Mouse (Mus musculus) limb, embryonic 11.5 days (tissue): ENCODE results near the gene Pccb. TPM values are rescaled to one million over a fixed set of nuclear protein-coding genes. Genes with fewer than 3 reads are reported as not detected.

Experiments used
- ATAC-seq: fragments of 200-750 bp; cut with Nextera tagmentation; 2 replicates; pipeline ENCODE4 v1.8.0; 2017; ENCODE audit warnings: low read depth; ENCODE audit not compliant: insufficient number of reproducible peaks, low FRiP score, low TSS enrichment
- DNase-seq: peaks from one replicate; pipeline ENCODE4 v3.0.0-alpha.2; 2015; ENCODE audit warnings: low spot score
- H3K27ac ChIP-seq: fragments of 300-500 bp; sonication (generic); replicated peaks from 2 replicates; pipeline ENCODE4 v1.5.1; 2014; ENCODE audit warnings: low read depth, mild to moderate bottlenecking, low read length
- H3K27me3 ChIP-seq: fragments of 300-500 bp; sonication (generic); 2 replicates; pipeline ENCODE4 v1.6.1; 2014; ENCODE audit warnings: mild to moderate bottlenecking, low read length, mixed read lengths; ENCODE audit not compliant: control insufficient read depth, insufficient read depth
- H3K36me3 ChIP-seq: fragments of 300-500 bp; sonication (generic); 2 replicates; pipeline ENCODE4 v1.6.1; 2014; ENCODE audit warnings: mild to moderate bottlenecking, low read length, moderate library complexity, mixed read lengths; ENCODE audit not compliant: control insufficient read depth, insufficient read depth
- H3K4me1 ChIP-seq: fragments of 300-500 bp; sonication (generic); 2 replicates; pipeline ENCODE4 v1.6.1; 2014; ENCODE audit warnings: low read length, mixed read lengths; ENCODE audit not compliant: control insufficient read depth, insufficient read depth
- H3K4me2 ChIP-seq: fragments of 300-500 bp; sonication (generic); 2 replicates; pipeline ENCODE4 v1.6.1; 2014; ENCODE audit warnings: low read depth, mild to moderate bottlenecking, moderate library complexity; ENCODE audit not compliant: severe bottlenecking
- H3K4me3 ChIP-seq: fragments of 300-500 bp; sonication (generic); 2 replicates; pipeline ENCODE4 v1.5.1; 2014; ENCODE audit warnings: low read depth, low read length
- H3K9ac ChIP-seq: fragments of 300-500 bp; sonication (generic); 2 replicates; pipeline ENCODE4 v1.6.1; 2014; ENCODE audit warnings: mild to moderate bottlenecking, low read length
- H3K9me3 ChIP-seq: fragments of 300-500 bp; sonication (generic); 2 replicates; pipeline ENCODE4 v1.6.1; 2016; ENCODE audit warnings: low read length; ENCODE audit not compliant: control insufficient read depth
- WGBS: fragments of 180-500 bp; shearing (Covaris S2); extraction: QIAGEN DNeasy Blood & Tissue Kit; methylation state at CpG from one replicate; pipeline ENCODE4 v1.1.7; 2014; 5-methylcytosine and 5-hydroxymethylcytosine counted together
- polyA plus RNA-seq: library from polyadenylated mRNA; unstranded; fragments of >200 nt; fragmentation: Nextera tagmentation; extraction: Ambion mirVana; gene quantifications from 2 replicates; pipeline ENCODE4 v1.2.1, GENCODE M21; 2014

The Pccb gene
- polyA plus RNA-seq, 1 experiment from 2014 or later: 15.4 TPM

- Histone ChIP-seq H3K4me3 (peak overlapping the region; percentile 97), H3K4me2 (peak overlapping the region; percentile 87), H3K9me3 (no peaks in the 10 kb centered on the region), H3K27ac (peak overlapping the region; percentile 97), H3K27me3 (no peaks in the 10 kb centered on the region), H3K9ac (peak overlapping the region; percentile 97), H3K36me3 (no peaks in the 10 kb centered on the region), H3K4me1 (peaks cover 18% of the 10 kb centered on the region)
- under 1% methylated on average over 61 of the region's 100 CpGs for WGBS
- peak; percentile 86 for DNase-seq
- peak; percentile 70 for ATAC-seq
These were observed 39.8 kb upstream of the Pccb start for GRCm38 (mm10) chr9:101074332-101075021.

- H3K9ac ChIP-seq: peak within 1 kb of the TSS; percentile 97
- 0% methylated on average over 20 of the region's 43 CpGs for WGBS
- peak within 1 kb of the TSS; percentile 87 for H3K4me2 ChIP-seq
- ATAC-seq: peak; percentile 61; the same call in 1 of the 2 replicates
- no peaks in the 10 kb centered on the region for H3K36me3 ChIP-seq
- no peaks in the 10 kb centered on the region for H3K9me3 ChIP-seq
- peaks cover 14% of the 10 kb centered on the region for H3K4me1 ChIP-seq
- no peak for DNase-seq
- H3K27ac ChIP-seq: peak within 1 kb of the TSS; percentile 97
- no peaks in the 10 kb centered on the region for H3K27me3 ChIP-seq
- peak within 1 kb of the TSS; percentile 97 for H3K4me3 ChIP-seq
These were observed 39.3 kb upstream of the Pccb start, which contains the start of gene Msl2 for GRCm38 (mm10) chr9:101073987-101074331. Gene Msl2 (plus strand): TSS chr9:101074101.

GRCm38 (mm10) chr9:101073041-101073986, 38.6 kb upstream of the Pccb start:
- 2% methylated on average over 65 of the region's 65 CpGs for WGBS

GRCm38 (mm10) chr9:101072506-101072905, 37.8 kb upstream of the Pccb start:
- H3K9me3 ChIP-seq: no peaks in the 10 kb centered on the region
- H3K4me2 ChIP-seq: no peak overlapping the region
- peaks cover 9% of the 10 kb centered on the region for H3K4me1 ChIP-seq
- no peaks in the 10 kb centered on the region for H3K27me3 ChIP-seq
- DNase-seq: no peak
- no peak overlapping the region for H3K27ac ChIP-seq
- no peak overlapping the region for H3K9ac ChIP-seq
- H3K4me3 ChIP-seq: no peak overlapping the region
- 59% methylated on average over 5 of the region's 5 CpGs for WGBS
- no peak for ATAC-seq
- no peaks in the 10 kb centered on the region for H3K36me3 ChIP-seq

More at GRCm38 (mm10) chr9:101073041-101073986, 38.6 kb upstream of the Pccb start:
- Histone ChIP-seq H3K4me3 (peak overlapping the region; percentile 97), H3K27ac (peak overlapping the region; percentile 63), H3K4me1 (peaks cover 11% of the 10 kb centered on the region), H3K27me3 (no peaks in the 10 kb centered on the region), H3K36me3 (no peaks in the 10 kb centered on the region), H3K9me3 (no peaks in the 10 kb centered on the region), H3K4me2 (peak overlapping the region; percentile 56), H3K9ac (peak overlapping the region; percentile 87)
- DNase-seq (peak; percentile 98), ATAC-seq (peak; percentile 94)

DNA sequence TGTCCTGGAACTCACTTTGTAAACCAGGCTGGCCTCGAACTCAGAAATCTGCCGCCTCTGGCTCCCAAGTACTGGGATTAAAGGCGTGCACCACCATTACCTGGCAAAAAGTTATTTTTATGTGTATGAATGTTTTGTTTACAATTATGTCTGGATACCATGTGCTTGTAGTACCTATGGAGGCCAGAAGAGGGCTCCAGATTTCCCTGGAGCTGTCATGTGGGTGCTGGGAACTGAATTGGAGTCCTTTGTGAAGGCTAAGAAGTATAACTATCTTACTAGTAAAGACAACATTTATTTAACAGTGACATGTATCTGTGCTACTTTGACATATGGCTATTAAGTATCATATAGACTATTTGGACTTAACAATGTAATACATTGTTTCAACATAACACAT, 35.1 kb upstream of the Pccb start:
- H3K4me1 ChIP-seq: no peaks in the 10 kb centered on the region
- no peak for ATAC-seq
- H3K9me3 ChIP-seq: no peaks in the 10 kb centered on the region
- no peak for DNase-seq
- no peaks in the 10 kb centered on the region for H3K36me3 ChIP-seq
- H3K4me2 ChIP-seq: no peak overlapping the region
- 99% methylated on average over 3 of the region's 3 CpGs for WGBS
- H3K9ac ChIP-seq: no peak overlapping the region
- H3K27me3 ChIP-seq: no peaks in the 10 kb centered on the region
- H3K4me3 ChIP-seq: no peak overlapping the region
- no peak overlapping the region for H3K27ac ChIP-seq

GRCm38 (mm10) chr9:101065076-101065602, 30.4 kb upstream of the Pccb start:
- Histone ChIP-seq H3K4me1 (no peaks in the 10 kb centered on the region), H3K9me3 (no peaks in the 10 kb centered on the region), H3K36me3 (no peaks in the 10 kb centered on the region), H3K27me3 (no peaks in the 10 kb centered on the region), H3K27ac (no peak overlapping the region), H3K4me3 (no peak overlapping the region), H3K4me2 (no peak overlapping the region), H3K9ac (no peak overlapping the region)
- WGBS: 94% methylated on average over 3 of the region's 3 CpGs
- DNase-seq: no peak
- ATAC-seq: no peak

DNA sequence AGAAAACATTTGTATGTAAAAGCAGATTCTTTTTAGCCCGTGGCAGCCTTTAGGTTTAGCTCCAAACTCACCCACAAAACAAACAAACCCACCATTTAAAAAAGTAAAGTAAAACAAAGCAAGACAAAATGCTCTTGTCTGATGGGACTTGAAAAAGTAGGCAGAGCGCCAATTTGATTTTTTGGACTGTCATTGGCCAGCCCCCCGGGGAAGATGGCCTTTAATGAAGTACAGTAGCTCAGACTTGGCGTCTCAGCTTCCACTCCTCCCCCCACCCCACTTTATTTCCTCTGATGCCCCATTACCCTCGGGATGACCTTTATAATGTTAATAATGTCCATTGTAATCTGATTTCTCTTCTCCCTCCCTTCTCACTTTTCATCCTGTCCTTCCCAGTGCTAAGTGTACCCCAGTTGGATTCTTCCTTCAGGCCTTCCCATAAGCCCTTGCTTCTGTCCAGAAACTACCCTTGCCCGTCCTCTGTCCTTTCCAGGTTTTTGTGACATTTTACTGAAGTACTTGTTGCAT, 27.6 kb upstream of the Pccb start:
- H3K4me2 ChIP-seq: no peak overlapping the region
- H3K9me3 ChIP-seq: no peaks in the 10 kb centered on the region
- no peak overlapping the region for H3K9ac ChIP-seq
- no peaks in the 10 kb centered on the region for H3K27me3 ChIP-seq
- H3K4me1 ChIP-seq: no peaks in the 10 kb centered on the region
- H3K36me3 ChIP-seq: no peaks in the 10 kb centered on the region
- ATAC-seq (no peak), DNase-seq (no peak)
- WGBS: 76% methylated on average over 6 of the region's 6 CpGs
- H3K4me3 ChIP-seq: no peak overlapping the region
- H3K27ac ChIP-seq: no peak overlapping the region

GRCm38 (mm10) chr9:101061035-101061434, 26.3 kb upstream of the Pccb start:
- H3K27me3 ChIP-seq: no peaks in the 10 kb centered on the region
- DNase-seq: no peak
- H3K4me2 ChIP-seq: no peak overlapping the region
- ATAC-seq: no peak
- no peak overlapping the region for H3K27ac ChIP-seq
- H3K9ac ChIP-seq: no peak overlapping the region
- no peaks in the 10 kb centered on the region for H3K36me3 ChIP-seq
- no peaks in the 10 kb centered on the region for H3K4me1 ChIP-seq
- H3K4me3 ChIP-seq: no peak overlapping the region
- H3K9me3 ChIP-seq: no peaks in the 10 kb centered on the region
- WGBS: 76% methylated on average over 11 of the region's 11 CpGs
